Mouse (Mus musculus): ENCODE measurements at regions not wholly inside any gene's neighbourhood (a gene's known extent, or its start where the extent isn't known, plus 50 kb on each side); places are given as distances from the start of the nearest gene placed in this dataset.

GRCm38 (mm10) chr3:149993199-149993598 lies 1002.8 kb upstream of the Adgrl2 start:
- 58% methylated on average over 4 of the region's 4 CpGs for WGBS

GRCm38 (mm10) chr3:149987801-149988200 lies 997.4 kb upstream of the Adgrl2 start:
- H3K9me3 ChIP-seq (replicated peaks): no peaks in the 10 kb centered on the region
- WGBS: 86% methylated on average over 1 of the region's 1 CpGs
- H3K27me3 ChIP-seq: no peaks in the 10 kb centered on the region
- no peak overlapping the region for H3K4me2 ChIP-seq (replicated peaks)
- no peaks in the 10 kb centered on the region for H3K36me3 ChIP-seq
- ATAC-seq (ENCODE audit: low FRiP score): no peak
- no peaks in the 10 kb centered on the region for H3K4me1 ChIP-seq
- no peak overlapping the region for H3K4me3 ChIP-seq
- no peak overlapping the region for H3K9ac ChIP-seq
- no peak overlapping the region for H3K27ac ChIP-seq

More at GRCm38 (mm10) chr3:149993199-149993598, 1002.8 kb upstream of the Adgrl2 start:
- Histone ChIP-seq H3K4me2 (replicated peaks) (no peak overlapping the region), H3K36me3 (no peaks in the 10 kb centered on the region), H3K27ac (no peak overlapping the region), H3K27me3 (no peaks in the 10 kb centered on the region), H3K9me3 (replicated peaks) (no peaks in the 10 kb centered on the region), H3K4me3 (no peak overlapping the region), H3K9ac (no peak overlapping the region), H3K4me1 (no peaks in the 10 kb centered on the region)
- ATAC-seq (ENCODE audit: low FRiP score): no peak

GRCm38 (mm10) chr3:149956993-149957392 lies 966.6 kb upstream of the Adgrl2 start:
- no peak overlapping the region for H3K27ac ChIP-seq
- ATAC-seq (ENCODE audit: low FRiP score): no peak
- H3K36me3 ChIP-seq: no peaks in the 10 kb centered on the region
- H3K9me3 ChIP-seq (replicated peaks): no peaks in the 10 kb centered on the region
- H3K4me1 ChIP-seq: no peaks in the 10 kb centered on the region
- no peaks in the 10 kb centered on the region for H3K27me3 ChIP-seq
- H3K9ac ChIP-seq: no peak overlapping the region
- WGBS: 56% methylated on average over 2 of the region's 2 CpGs
- no peak overlapping the region for H3K4me3 ChIP-seq
- H3K4me2 ChIP-seq (replicated peaks): no peak overlapping the region

GRCm38 (mm10) chr3:149936197-149936596 lies 945.8 kb upstream of the Adgrl2 start:
- no peak overlapping the region for H3K4me2 ChIP-seq (replicated peaks)
- no peak overlapping the region for H3K27ac ChIP-seq
- no peaks in the 10 kb centered on the region for H3K36me3 ChIP-seq
- H3K9ac ChIP-seq: no peak overlapping the region
- H3K4me1 ChIP-seq: no peaks in the 10 kb centered on the region
- no peak overlapping the region for H3K4me3 ChIP-seq
- WGBS: 88% methylated on average over 9 of the region's 9 CpGs
- no peaks in the 10 kb centered on the region for H3K27me3 ChIP-seq
- no peak for ATAC-seq (ENCODE audit: low FRiP score)
- H3K9me3 ChIP-seq (replicated peaks): no peaks in the 10 kb centered on the region

GRCm38 (mm10) chr3:149934832-149935231 lies 944.5 kb upstream of the Adgrl2 start:
- ATAC-seq (ENCODE audit: low FRiP score): no peak
- no peaks in the 10 kb centered on the region for H3K9me3 ChIP-seq (replicated peaks)
- H3K36me3 ChIP-seq: no peaks in the 10 kb centered on the region
- no peak overlapping the region for H3K4me3 ChIP-seq
- no peak overlapping the region for H3K4me2 ChIP-seq (replicated peaks)
- H3K4me1 ChIP-seq: no peaks in the 10 kb centered on the region
- no peaks in the 10 kb centered on the region for H3K27me3 ChIP-seq
- 87% methylated on average over 4 of the region's 4 CpGs for WGBS
- H3K9ac ChIP-seq: no peak overlapping the region
- no peak overlapping the region for H3K27ac ChIP-seq

GRCm38 (mm10) chr3:149928456-149929360 lies 938.4 kb upstream of the Adgrl2 start:
- H3K27ac ChIP-seq: no peak overlapping the region
- ATAC-seq (ENCODE audit: low FRiP score): no peak
- H3K9ac ChIP-seq: no peak overlapping the region
- no peaks in the 10 kb centered on the region for H3K4me1 ChIP-seq
- H3K9me3 ChIP-seq (replicated peaks): no peaks in the 10 kb centered on the region
- no peak overlapping the region for H3K4me3 ChIP-seq
- 86% methylated on average over 10 of the region's 10 CpGs for WGBS
- H3K4me2 ChIP-seq (replicated peaks): no peak overlapping the region
- H3K27me3 ChIP-seq: no peaks in the 10 kb centered on the region
- H3K36me3 ChIP-seq: no peaks in the 10 kb centered on the region

GRCm38 (mm10) chr3:149920206-149920605 lies 929.9 kb upstream of the Adgrl2 start:
- H3K4me2 ChIP-seq (replicated peaks): no peak overlapping the region
- H3K27ac ChIP-seq: no peak overlapping the region
- H3K9me3 ChIP-seq (replicated peaks): no peaks in the 10 kb centered on the region
- H3K36me3 ChIP-seq: no peaks in the 10 kb centered on the region
- 74% methylated on average over 2 of the region's 2 CpGs for WGBS
- H3K9ac ChIP-seq: no peak overlapping the region
- no peak for ATAC-seq (ENCODE audit: low FRiP score)
- H3K4me1 ChIP-seq: no peaks in the 10 kb centered on the region
- H3K27me3 ChIP-seq: no peaks in the 10 kb centered on the region
- H3K4me3 ChIP-seq: no peak overlapping the region

- no peak for ATAC-seq (ENCODE audit: low FRiP score)
- Histone ChIP-seq H3K9ac (no peak overlapping the region), H3K9me3 (replicated peaks) (no peaks in the 10 kb centered on the region), H3K4me3 (no peak overlapping the region), H3K4me1 (no peaks in the 10 kb centered on the region), H3K27me3 (no peaks in the 10 kb centered on the region), H3K27ac (no peak overlapping the region), H3K4me2 (replicated peaks) (no peak overlapping the region), H3K36me3 (no peaks in the 10 kb centered on the region)
- 54% methylated on average over 5 of the region's 5 CpGs for WGBS
These were observed 927.8 kb upstream of the Adgrl2 start for GRCm38 (mm10) chr3:149918201-149918600.

- Histone ChIP-seq H3K4me3 (no peak overlapping the region), H3K9me3 (replicated peaks) (no peaks in the 10 kb centered on the region), H3K36me3 (no peaks in the 10 kb centered on the region), H3K27ac (no peak overlapping the region), H3K4me2 (replicated peaks) (no peak overlapping the region), H3K4me1 (no peaks in the 10 kb centered on the region), H3K9ac (no peak overlapping the region), H3K27me3 (no peaks in the 10 kb centered on the region)
- no peak for ATAC-seq (ENCODE audit: low FRiP score)
- 75% methylated on average over 8 of the region's 8 CpGs for WGBS
These were observed 920.4 kb upstream of the Adgrl2 start for GRCm38 (mm10) chr3:149910721-149911120.

- Histone ChIP-seq H3K4me1 (peaks cover 4% of the 10 kb centered on the region; the same call in 1 of the 2 replicates), H3K36me3 (no peaks in the 10 kb centered on the region), H3K27me3 (no peaks in the 10 kb centered on the region), H3K9me3 (replicated peaks) (no peaks in the 10 kb centered on the region), H3K9ac (no peak overlapping the region), H3K27ac (no peak overlapping the region), H3K4me2 (replicated peaks) (no peak overlapping the region), H3K4me3 (no peak overlapping the region)
- ATAC-seq (ENCODE audit: low FRiP score): 0 out of 2 replicates have a peak, but pooled peaks have one; percentile 48
- WGBS: 49% methylated on average over 5 of the region's 5 CpGs
These were observed 911.4 kb upstream of the Adgrl2 start for GRCm38 (mm10) chr3:149901783-149902182.

GRCm38 (mm10) chr3:149876553-149876952 lies 886.2 kb upstream of the Adgrl2 start:
- no peaks in the 10 kb centered on the region for H3K9me3 ChIP-seq (replicated peaks)
- no peak overlapping the region for H3K4me2 ChIP-seq (replicated peaks)
- H3K27ac ChIP-seq: no peak overlapping the region
- H3K9ac ChIP-seq: no peak overlapping the region
- ATAC-seq (ENCODE audit: low FRiP score): no peak
- 76% methylated on average over 1 of the region's 1 CpGs for WGBS
- no peak overlapping the region for H3K4me3 ChIP-seq
- H3K36me3 ChIP-seq: no peaks in the 10 kb centered on the region
- H3K27me3 ChIP-seq: no peaks in the 10 kb centered on the region
- H3K4me1 ChIP-seq: no peaks in the 10 kb centered on the region

GRCm38 (mm10) chr3:149865945-149866344 lies 875.6 kb upstream of the Adgrl2 start:
- H3K36me3 ChIP-seq: no peaks in the 10 kb centered on the region
- ATAC-seq (ENCODE audit: low FRiP score): no peak
- H3K4me3 ChIP-seq: no peak overlapping the region
- H3K27me3 ChIP-seq: no peaks in the 10 kb centered on the region
- 80% methylated on average over 2 of the region's 2 CpGs for WGBS
- H3K9ac ChIP-seq: no peak overlapping the region
- no peak overlapping the region for H3K4me2 ChIP-seq (replicated peaks)
- H3K4me1 ChIP-seq: no peaks in the 10 kb centered on the region
- no peak overlapping the region for H3K27ac ChIP-seq
- no peaks in the 10 kb centered on the region for H3K9me3 ChIP-seq (replicated peaks)
